17 mouse cellular contexts compared by ENCODE assay signal in genomic region chr4:143379480-143379879, GRCm38 (mm10). TPM values are rescaled to one million over a fixed set of nuclear protein-coding genes. Genes with fewer than 3 reads are reported as not detected.
DNase-seq lines count a peak whose midpoint lies in the region; ATAC-seq and TF ChIP-seq lines count a peak whose summit lies in the region.
"Had no signal": no experiment of that assay in that cellular context is flagged by ENCODE, and none has a peak within 500 bp of the region (broad histone marks: within the 10 kb centered on the region; RNA-seq: fewer than 3 reads in every experiment).

No protein-coding gene starts in this region.

- WGBS in hindbrain, embryonic 13.5 days = 22% methylated on average over 7 of the region's 7 CpGs
- 17% methylated on average over 7 of the region's 7 CpGs for WGBS in midbrain, embryonic 14.5 days

- no peak for TF ChIP-seq CTCF in brain, embryonic 14.5 days (IDR thresholded peaks at IDR 0.05; ENCODE audit: borderline replicate concordance, extremely low read depth, insufficient read depth, insufficient read length)

- H3K4me2 ChIP-seq in hindbrain, embryonic 13.5 days = peak overlapping the region; percentile 43
- peak overlapping the region; percentile 36 for H3K4me2 ChIP-seq in midbrain, embryonic 14.5 days (ENCODE audit: low read length)
- H3K4me2 ChIP-seq: embryonic facial prominence, embryonic 13.5 days; liver, embryonic 13.5 days had no signal

- peaks cover 18% of the 10 kb centered on the region for H3K4me1 ChIP-seq in hindbrain, embryonic 13.5 days (replicated peaks)
- peaks cover 17% of the 10 kb centered on the region for H3K4me1 ChIP-seq in midbrain, embryonic 14.5 days (ENCODE audit: control insufficient read depth, insufficient read depth, low read length)
- H3K4me1 ChIP-seq: embryonic facial prominence, embryonic 13.5 days; limb, embryonic 10.5 days; liver, embryonic 13.5 days had no signal

- no peak for TF ChIP-seq POLR2A in brain, embryonic 14.5 days (IDR thresholded peaks at IDR 0.05; ENCODE audit: borderline replicate concordance, extremely low read depth, insufficient read depth, insufficient read length, poor library complexity, severe bottlenecking)

- peak; percentile 59 for ATAC-seq in hindbrain, embryonic 13.5 days (ENCODE audit: low FRiP score)
- ATAC-seq in midbrain, embryonic 14.5 days (ENCODE audit: low FRiP score, low TSS enrichment) = peak; percentile 21; the same call in 1 of the 2 replicates
- ATAC-seq: activated CD4-positive, CD25-positive, alpha-beta regulatory T cell, adult 4 months; inflammation-experienced regulatory T-cells, adult 6 months; lung, postnatal 0 days had no signal

- DNase-seq in brain, embryonic 14.5 days (ENCODE audit: low read depth) = peak; percentile 50
- DNase-seq in embryo, embryonic 11 days = peak; percentile 45
- peak; percentile 61 for DNase-seq in midbrain, embryonic 14.5 days
- DNase-seq in thymus, postnatal 0 days (ENCODE audit: low spot score) = no peak
- DNase-seq in right cerebral cortex, postnatal 10 days (ENCODE audit: low spot score in 2 of 2) = no peak
- DNase-seq in ovary, postnatal 10 days (ENCODE audit: low spot score) = no peak
- DNase-seq: gastrocnemius, postnatal 10 days; liver, embryonic 13.5 days; right cerebral cortex, postnatal 4 days; thymus, adult 18-20 months had no signal

- H3K4me3 ChIP-seq in hindbrain, embryonic 13.5 days = no peak overlapping the region
- H3K4me3 ChIP-seq in midbrain, embryonic 14.5 days (replicated peaks; ENCODE audit: low read depth, low read length) = no peak overlapping the region
- H3K4me3 ChIP-seq: embryonic facial prominence, embryonic 13.5 days; limb, embryonic 10.5 days; liver, embryonic 13.5 days had no signal

- H3K27ac ChIP-seq in hindbrain, embryonic 13.5 days = peak overlapping the region; percentile 56
- H3K27ac ChIP-seq in midbrain, embryonic 14.5 days (replicated peaks; ENCODE audit: low read depth, low read length) = peak overlapping the region; percentile 60
- H3K27ac ChIP-seq: embryonic facial prominence, embryonic 13.5 days; limb, embryonic 10.5 days; liver, embryonic 13.5 days had no signal

- H3K27me3 ChIP-seq in hindbrain, embryonic 13.5 days = peaks cover 4% of the 10 kb centered on the region; the same call in 1 of the 2 replicates
- no peaks in the 10 kb centered on the region for H3K27me3 ChIP-seq in midbrain, embryonic 14.5 days (ENCODE audit: control insufficient read depth, insufficient read depth, low read length)

- 0 out of 2 replicates have a peak overlapping the region, but pooled peaks have one; percentile 35 for H3K9ac ChIP-seq in hindbrain, embryonic 13.5 days
- peak overlapping the region; percentile 10; the same call in 1 of the 2 replicates for H3K9ac ChIP-seq in midbrain, embryonic 14.5 days (replicated peaks; ENCODE audit: low read length)
- H3K9ac ChIP-seq: embryonic facial prominence, embryonic 13.5 days; liver, embryonic 13.5 days had no signal

- H3K9me3 ChIP-seq in hindbrain, embryonic 13.5 days = no peaks in the 10 kb centered on the region
- H3K9me3 ChIP-seq in midbrain, embryonic 14.5 days (ENCODE audit: control insufficient read depth, low read length) = no peaks in the 10 kb centered on the region
- H3K9me3 ChIP-seq: embryonic facial prominence, embryonic 13.5 days; limb, embryonic 10.5 days; liver, embryonic 13.5 days had no signal

- H3K36me3 ChIP-seq in hindbrain, embryonic 13.5 days = no peaks in the 10 kb centered on the region
- H3K36me3 ChIP-seq in midbrain, embryonic 14.5 days (ENCODE audit: control insufficient read depth, insufficient read depth, low read length) = no peaks in the 10 kb centered on the region
- H3K36me3 ChIP-seq: embryonic facial prominence, embryonic 13.5 days; limb, embryonic 10.5 days; liver, embryonic 13.5 days had no signal

RNA-seq across cellular contexts. Expression of gene Pramel1, which starts 14.7 kb away (rescaled TPM):
- not detected in 2 replicates for polyA plus RNA-seq in brain, embryonic 14.5 days (2012; rRNA removed)
- polyA plus RNA-seq in hindbrain, embryonic 13.5 days (2015; fragmentation: Nextera tagmentation; extraction: Ambion mirVana) = not detected in 2 replicates
- polyA plus RNA-seq in midbrain, embryonic 14.5 days (2014; fragmentation: Nextera tagmentation; extraction: Ambion mirVana) = not detected in 2 replicates
- not detected in 2 replicates for polyA plus RNA-seq in thymus, postnatal 0 days (2015; fragmentation: Nextera tagmentation; extraction: Ambion mirVana)
- polyA plus RNA-seq: activated CD4-positive, CD25-positive, alpha-beta regulatory T cell, adult 4 months; embryonic facial prominence, embryonic 13.5 days; heart, embryonic 14.5 days; inflammation-experienced regulatory T-cells, adult 6 months; limb, embryonic 10.5 days; liver, embryonic 13.5 days; lung, postnatal 0 days had no signal

RNA-seq across cellular contexts. Expression of gene Lrrc38, which starts 29.9 kb away (rescaled TPM):
- polyA plus RNA-seq in brain, embryonic 14.5 days (2012; rRNA removed) = 0.23 TPM in 2 replicates
- 0.22 TPM in 2 replicates for polyA plus RNA-seq in hindbrain, embryonic 13.5 days (2015; fragmentation: Nextera tagmentation; extraction: Ambion mirVana)
- polyA plus RNA-seq in midbrain, embryonic 14.5 days (2014; fragmentation: Nextera tagmentation; extraction: Ambion mirVana) = 0.21 and 0.39 TPM in 2 replicates
- not detected in 2 replicates for polyA plus RNA-seq in thymus, postnatal 0 days (2015; fragmentation: Nextera tagmentation; extraction: Ambion mirVana)
- polyA plus RNA-seq: activated CD4-positive, CD25-positive, alpha-beta regulatory T cell, adult 4 months; embryonic facial prominence, embryonic 13.5 days; inflammation-experienced regulatory T-cells, adult 6 months; liver, embryonic 13.5 days; lung, postnatal 0 days had no signal

RNA-seq across cellular contexts. Expression of gene Pramef8, which starts 32.7 kb away (rescaled TPM):
- polyA plus RNA-seq in brain, embryonic 14.5 days (2012; rRNA removed) = 12.1 and 14.7 TPM in 2 replicates
- 23.5 and 26.6 TPM in 2 replicates for polyA plus RNA-seq in hindbrain, embryonic 13.5 days (2015; fragmentation: Nextera tagmentation; extraction: Ambion mirVana)
- 14.2 and 22.4 TPM in 2 replicates for polyA plus RNA-seq in midbrain, embryonic 14.5 days (2014; fragmentation: Nextera tagmentation; extraction: Ambion mirVana)
- polyA plus RNA-seq in thymus, postnatal 0 days (2015; fragmentation: Nextera tagmentation; extraction: Ambion mirVana) = 17.9 and 19.1 TPM in 2 replicates

Comparison
In these comparisons a context has a peak if more than half of its experiments do, and no peak if none do; other contexts are left out.
1. DNase-seq: peak in brain, embryonic 14.5 days (single experiment), embryo, embryonic 11 days (single experiment) and midbrain, embryonic 14.5 days (single experiment); none in thymus, postnatal 0 days (single experiment), right cerebral cortex, postnatal 10 days (0 of 2) and ovary, postnatal 10 days (single experiment).